Mouse (Mus musculus): ENCODE measurements around the gene Rnf135. TPM values are rescaled to one million over a fixed set of nuclear protein-coding genes. Genes with fewer than 3 reads are reported as not detected.

The Rnf135 gene
- polyA plus RNA-seq, 1 experiment from 2014 or later, result 4.6 TPM

- Histone ChIP-seq H3K27me3 (replicated peaks; ENCODE audit: control insufficient read depth, insufficient read depth, low read length) (no peaks in the 10 kb centered on the region), H3K4me2 (ENCODE audit: low read length) (no peak overlapping the region), H3K36me3 (ENCODE audit: control insufficient read depth, insufficient read depth, low read length) (peaks cover 38% of the 10 kb centered on the region), H3K4me3 (ENCODE audit: low read length) (no peak overlapping the region), H3K4me1 (ENCODE audit: control insufficient read depth, insufficient read depth, low read depth, low read length) (no peaks in the 10 kb centered on the region), H3K9me3 (ENCODE audit: control insufficient read depth, low read length) (no peaks in the 10 kb centered on the region), H3K9ac (ENCODE audit: low read depth, low read length) (no peak overlapping the region), H3K27ac (ENCODE audit: low read depth, low read length) (no peak overlapping the region)
- no peak for ATAC-seq
These were observed 63.4 kb downstream of the Rnf135 start for GRCm38 (mm10) chr11:80247026-80247425.

- Histone ChIP-seq H3K27me3 (replicated peaks; ENCODE audit: control insufficient read depth, insufficient read depth, low read length) (no peaks in the 10 kb centered on the region), H3K4me2 (ENCODE audit: low read length) (no peak overlapping the region), H3K36me3 (ENCODE audit: control insufficient read depth, insufficient read depth, low read length) (peaks cover 27% of the 10 kb centered on the region), H3K27ac (ENCODE audit: low read depth, low read length) (no peak overlapping the region), H3K9ac (ENCODE audit: low read depth, low read length) (no peak overlapping the region), H3K4me3 (ENCODE audit: low read length) (no peak overlapping the region), H3K4me1 (ENCODE audit: control insufficient read depth, insufficient read depth, low read depth, low read length) (no peaks in the 10 kb centered on the region), H3K9me3 (ENCODE audit: control insufficient read depth, low read length) (no peaks in the 10 kb centered on the region)
- no peak for ATAC-seq
- 88% methylated on average over 3 of the region's 3 CpGs for WGBS
These were observed 64.9 kb downstream of the Rnf135 start for GRCm38 (mm10) chr11:80248531-80248930.

Other genes starting within 250 kb of the Rnf135 start
- 37.3 and 39.9 TPM in 2 replicates for gene Utp6, start 221.5 kb upstream of the Rnf135 start, polyA plus RNA-seq (2015; fragmentation: Nextera tagmentation; extraction: Ambion mirVana)
- gene Suz12, start 190.7 kb upstream of the Rnf135 start, polyA plus RNA-seq (2015; fragmentation: Nextera tagmentation; extraction: Ambion mirVana), result 9.3 and 9.9 TPM in 2 replicates
- 12.6 and 13.8 TPM in 2 replicates for gene Crlf3, start 102.9 kb upstream of the Rnf135 start, polyA plus RNA-seq (2015; fragmentation: Nextera tagmentation; extraction: Ambion mirVana)
- 4.3 and 4.4 TPM in 2 replicates for gene Atad5, start 94.5 kb upstream of the Rnf135 start, polyA plus RNA-seq (2015; fragmentation: Nextera tagmentation; extraction: Ambion mirVana)
- gene Tefm, start 41.7 kb upstream of the Rnf135 start, polyA plus RNA-seq (2015; fragmentation: Nextera tagmentation; extraction: Ambion mirVana), result 21.0 and 22.0 TPM in 2 replicates
- gene Adap2, start 29.7 kb upstream of the Rnf135 start, polyA plus RNA-seq (2015; fragmentation: Nextera tagmentation; extraction: Ambion mirVana), result 4.0 and 4.1 TPM in 2 replicates
- gene Rhot1, start 25.2 kb downstream of the Rnf135 start, polyA plus RNA-seq (2015; fragmentation: Nextera tagmentation; extraction: Ambion mirVana), result 66.9 and 69.9 TPM in 2 replicates
- gene Rhbdl3, start 117.1 kb downstream of the Rnf135 start, polyA plus RNA-seq (2015; fragmentation: Nextera tagmentation; extraction: Ambion mirVana), result 4.2 and 4.7 TPM in 2 replicates
- gene 5730455P16Rik, start 194.2 kb downstream of the Rnf135 start, polyA plus RNA-seq (2015; fragmentation: Nextera tagmentation; extraction: Ambion mirVana), result 36.9 and 41.1 TPM in 2 replicates
- 159 and 176 TPM in 2 replicates for gene Zfp207, start 199.4 kb downstream of the Rnf135 start, polyA plus RNA-seq (2015; fragmentation: Nextera tagmentation; extraction: Ambion mirVana)
- gene Psmd11, start 244.8 kb downstream of the Rnf135 start, polyA plus RNA-seq (2015; fragmentation: Nextera tagmentation; extraction: Ambion mirVana), result 272 and 275 TPM in 2 replicates

Data from hindbrain, embryonic 16.5 days (tissue).